Mouse (Mus musculus) MEL (cell line): Measurements from ENCODE around the gene Bmpr1a. TPM values are rescaled to one million over a fixed set of nuclear protein-coding genes. Genes with fewer than 3 reads are reported as not detected.

Source experiments
- DNase-seq: peaks from one replicate; pipeline ENCODE4 v3.0.0; 2011; ENCODE audit warnings: low read depth, low spot score
- H3K27ac ChIP-seq: 2 replicates; pipeline ENCODE4 v1.5.1; 2012; ENCODE audit warnings: low read depth, mild to moderate bottlenecking, control low read depth, low read length, moderate library complexity; ENCODE audit not compliant: control insufficient read depth
- H3K27me3 ChIP-seq, 2 experiments: fragments of 150-350 bp in 1 of 2; sonication (generic) in 1 of 2; 2 replicates each; pipeline ENCODE4 v1.6.1; 2012; ENCODE audit warnings: low read length in 2 of 2, mild to moderate bottlenecking in 2 of 2, improper control_type of control experiment in 1 of 2, moderate library complexity in 1 of 2; ENCODE audit not compliant: insufficient read depth in 2 of 2, control insufficient read depth in 1 of 2
- H3K36me3 ChIP-seq, 2 experiments: 2 replicates each; pipeline ENCODE4 v1.6.1; 2012 to 2014; ENCODE audit warnings: low read length in 2 of 2, improper control_type of control experiment in 1 of 2, inconsistent platforms in 1 of 2, mild to moderate bottlenecking in 1 of 2; ENCODE audit not compliant: insufficient read depth in 2 of 2, control insufficient read depth in 1 of 2
- H3K4me1 ChIP-seq, 2 experiments: fragments of 150-350 bp in 1 of 2; sonication (generic) in 1 of 2; 2 replicates each; pipeline ENCODE4 v1.6.1; 2012; ENCODE audit warnings: low read length in 2 of 2, improper control_type of control experiment in 1 of 2, mild to moderate bottlenecking in 1 of 2; ENCODE audit not compliant: insufficient read depth in 2 of 2, control insufficient read depth in 1 of 2
- H3K4me3 ChIP-seq, 2 experiments: fragments of 150-350 bp in 1 of 2; sonication (generic) in 1 of 2; 2 replicates each; pipeline ENCODE4 v1.5.1; 2012; ENCODE audit warnings: low read depth in 2 of 2, low read length in 2 of 2, mild to moderate bottlenecking in 2 of 2, moderate library complexity in 2 of 2, control low read depth in 1 of 2, improper control_type of control experiment in 1 of 2; ENCODE audit not compliant: control insufficient read depth in 1 of 2, insufficient read depth in 1 of 2
- H3K79me2 ChIP-seq: 2 replicates; pipeline ENCODE4 v1.6.1; 2012; ENCODE audit warnings: mild to moderate bottlenecking, low read length, moderate library complexity; ENCODE audit not compliant: control insufficient read depth, poor library complexity, insufficient read depth
- H3K9ac ChIP-seq: 2 replicates; pipeline ENCODE4 v1.6.1; 2012; ENCODE audit warnings: low read depth, mild to moderate bottlenecking, control low read depth, low read length, moderate library complexity; ENCODE audit not compliant: control insufficient read depth, poor library complexity, severe bottlenecking
- H3K9me3 ChIP-seq: fragments of 150-350 bp; sonication (generic); replicated peaks from 2 replicates; pipeline ENCODE4 v1.6.1; 2012; ENCODE audit warnings: mild to moderate bottlenecking, low read length, improper control_type of control experiment, moderate library complexity; ENCODE audit not compliant: insufficient read depth
- BHLHE40 ChIP-seq: IDR thresholded peaks from 2 replicates; pipeline ENCODE4 v1.6.1; 2012; ENCODE audit warnings: low read depth, mild to moderate bottlenecking, inconsistent platforms, low read length, improper control_type of control experiment, borderline replicate concordance
- CHD1 ChIP-seq: IDR thresholded peaks from 2 replicates; pipeline ENCODE4 v1.6.1; 2012; ENCODE audit warnings: low read depth, mild to moderate bottlenecking, inconsistent platforms, low read length, improper control_type of control experiment
- ETS1 ChIP-seq: IDR thresholded peaks from 2 replicates; pipeline ENCODE4 v1.6.1; 2012; ENCODE audit warnings: low read depth, mild to moderate bottlenecking, inconsistent platforms, low read length, improper control_type of control experiment, moderate library complexity
- GATA1 ChIP-seq: IDR thresholded peaks from 2 replicates; pipeline ENCODE4 v1.6.1; 2011; ENCODE audit warnings: low read depth, low read length, improper control_type of control experiment
- HCFC1 ChIP-seq: IDR thresholded peaks from 2 replicates; pipeline ENCODE4 v1.6.1; 2012; ENCODE audit warnings: low read depth, mild to moderate bottlenecking, inconsistent platforms, low read length, improper control_type of control experiment, moderate library complexity
- JUND ChIP-seq: IDR thresholded peaks from 2 replicates; pipeline ENCODE4 v1.6.1; 2011; ENCODE audit warnings: low read depth, mild to moderate bottlenecking, improper control_type of control experiment, low read length
- MAFK ChIP-seq: IDR thresholded peaks from 2 replicates; pipeline ENCODE4 v1.6.1; 2011; ENCODE audit warnings: low read depth, mild to moderate bottlenecking, low read length, improper control_type of control experiment, borderline replicate concordance
- MAX ChIP-seq: IDR thresholded peaks from 2 replicates; pipeline ENCODE4 v1.6.1; 2011; ENCODE audit warnings: low read length, improper control_type of control experiment
- MAZ ChIP-seq: IDR thresholded peaks from 2 replicates; pipeline ENCODE4 v1.6.1; 2012; ENCODE audit warnings: low read depth, mild to moderate bottlenecking, inconsistent platforms, low read length, improper control_type of control experiment
- MYB ChIP-seq: IDR thresholded peaks from 2 replicates; pipeline ENCODE4 v1.6.1; 2011; ENCODE audit warnings: mild to moderate bottlenecking, low read depth, low read length, improper control_type of control experiment
- NRF1 ChIP-seq: IDR thresholded peaks from 2 replicates; pipeline ENCODE4 v1.6.1; 2014; ENCODE audit warnings: low read depth, mild to moderate bottlenecking, inconsistent platforms, low read length, improper control_type of control experiment, moderate library complexity; ENCODE audit not compliant: poor library complexity, insufficient read depth, severe bottlenecking
- POLR2A ChIP-seq, 2 experiments: IDR thresholded peaks; 2 replicates each; pipeline ENCODE4 v1.6.1; 2011 to 2012; ENCODE audit warnings: low read length in 2 of 2, mild to moderate bottlenecking in 2 of 2, control low read depth in 1 of 2, improper control_type of control experiment in 1 of 2, low read depth in 1 of 2, moderate library complexity in 1 of 2; ENCODE audit not compliant: control insufficient read depth in 1 of 2, insufficient read depth in 1 of 2, poor library complexity in 1 of 2
- POLR2AphosphoS5 ChIP-seq: IDR thresholded peaks from 2 replicates; pipeline ENCODE4 v1.6.1; 2012; ENCODE audit warnings: low read depth, borderline replicate concordance, mild to moderate bottlenecking, inconsistent platforms, low read length, moderate library complexity, mixed read lengths
- SIN3A ChIP-seq: IDR thresholded peaks from 2 replicates; pipeline ENCODE4 v1.6.1; 2012; ENCODE audit warnings: low read length, improper control_type of control experiment, inconsistent platforms
- SMC3 ChIP-seq: IDR thresholded peaks from 2 replicates; pipeline ENCODE4 v1.6.1; 2011; ENCODE audit warnings: low read depth, low read length, improper control_type of control experiment
- TAL1 ChIP-seq: IDR thresholded peaks from 2 replicates; pipeline ENCODE4 v1.6.1; 2012; ENCODE audit warnings: mild to moderate bottlenecking, inconsistent platforms, low read length, moderate library complexity, mixed read lengths
- TBP ChIP-seq: IDR thresholded peaks from 2 replicates; pipeline ENCODE4 v1.8.0; 2011; ENCODE audit warnings: low read depth, low read length, improper control_type of control experiment
- TCF12 ChIP-seq: IDR thresholded peaks from 2 replicates; pipeline ENCODE4 v1.6.1; 2014; ENCODE audit warnings: low read depth, mild to moderate bottlenecking, inconsistent platforms, low read length, improper control_type of control experiment, moderate library complexity
- UBTF ChIP-seq: IDR thresholded peaks from 2 replicates; pipeline ENCODE4 v1.6.1; 2012; ENCODE audit warnings: low read depth, mild to moderate bottlenecking, inconsistent platforms, low read length, improper control_type of control experiment, moderate library complexity, borderline replicate concordance; ENCODE audit not compliant: insufficient read depth
- USF2 ChIP-seq, 2 experiments: IDR thresholded peaks; 2 replicates each; pipeline ENCODE4 v1.6.1; 2011 to 2012; ENCODE audit warnings: improper control_type of control experiment in 2 of 2, low read length in 2 of 2, borderline replicate concordance in 1 of 2, inconsistent platforms in 1 of 2, low read depth in 1 of 2, mild to moderate bottlenecking in 1 of 2; ENCODE audit not compliant: insufficient read depth in 1 of 2
- ZC3H11A ChIP-seq: IDR thresholded peaks from 2 replicates; pipeline ENCODE4 v1.6.1; 2012; ENCODE audit warnings: low read depth, mild to moderate bottlenecking, inconsistent platforms, low read length, improper control_type of control experiment
- ZMIZ1 ChIP-seq: IDR thresholded peaks from 2 replicates; pipeline ENCODE4 v1.6.1; 2012; ENCODE audit warnings: low read depth, mild to moderate bottlenecking, inconsistent platforms, low read length, improper control_type of control experiment, moderate library complexity
- polyA plus RNA-seq, 2 experiments: library from polyadenylated mRNA; stranded (reverse) in 1 of 2; unstranded in 1 of 2; fragments of >175 nt in 1 of 2; fragments of >200 nt in 1 of 2; gene quantifications; 2 replicates each; pipeline versions ENCODE4 v1.2.1 to v1.2.4; 2012; ENCODE audit warnings: low replicate concordance in 2 of 2, low read depth in 1 of 2; ENCODE audit not compliant: insufficient read length in 2 of 2, insufficient read depth in 1 of 2, missing spikeins in 1 of 2
- total RNA-seq: library from RNA; depleted of rRNA; stranded (reverse); fragments of 300-350 nt; gene quantifications from 2 replicates; pipeline ENCODE4 v1.2.3, GENCODE M21; 2012

Gene Bmpr1a
- total and polyA plus RNA-seq, 3 experiments, result 3.1 TPM; not detected in 1

GRCm38 (mm10) chr14:34454282-34454681 is 48.9 kb downstream of the Bmpr1a start:
- peaks cover 1 to 4% of the 10 kb centered on the region in 2 experiments; a peak in 2 of 4 replicates for H3K27me3 ChIP-seq
- DNase-seq, result no peak
- no peak overlapping the region for H3K27ac ChIP-seq
- no peaks in the 10 kb centered on the region for H3K36me3 ChIP-seq
- H3K9ac ChIP-seq, result no peak overlapping the region
- H3K79me2 ChIP-seq, result no peaks in the 10 kb centered on the region
- no peak overlapping the region for H3K4me3 ChIP-seq
- H3K9me3 ChIP-seq, result no peaks in the 10 kb centered on the region
- no peaks in the 10 kb centered on the region for H3K4me1 ChIP-seq
- TF ChIP-seq ZC3H11A (no peak), SMC3 (no peak), POLR2A (IDR thresholded peaks at IDR 0.05; ENCODE audit: control insufficient read depth in 1 of 2, insufficient read depth in 1 of 2, low read depth in 1 of 2, low read length in 2 of 2, poor library complexity in 1 of 2) (no peak), USF2 (IDR thresholded peaks at IDR 0.05; ENCODE audit: borderline replicate concordance in 1 of 2, insufficient read depth in 1 of 2, low read depth in 1 of 2, low read length in 2 of 2) (no peak), MAZ (no peak), TAL1 (no peak), POLR2AphosphoS5 (no peak), MAFK (no peak), MAX (no peak), ETS1 (no peak), HCFC1 (no peak), CHD1 (no peak)

GRCm38 (mm10) chr14:34453648-34454047 is 49.5 kb downstream of the Bmpr1a start:
- Histone ChIP-seq H3K36me3 (no peaks in the 10 kb centered on the region), H3K79me2 (no peaks in the 10 kb centered on the region), H3K27ac (no peak overlapping the region), H3K9ac (no peak overlapping the region), H3K4me1 (no peaks in the 10 kb centered on the region), H3K9me3 (no peaks in the 10 kb centered on the region), H3K4me3 (no peak overlapping the region), H3K27me3 (peaks cover 1 to 4% of the 10 kb centered on the region in 2 experiments; a peak in 2 of 4 replicates)
- no peak for DNase-seq
- no peak for TF ChIP-seq JUND
- no peak for TF ChIP-seq SIN3A
- TF ChIP-seq POLR2AphosphoS5, result no peak
- no peak for TF ChIP-seq TCF12
- TF ChIP-seq GATA1, result no peak
- no peak for TF ChIP-seq HCFC1
- no peak for TF ChIP-seq ETS1
- TF ChIP-seq MYB, result no peak
- TF ChIP-seq MAZ, result no peak
- no peak for TF ChIP-seq ZMIZ1
- no peak for TF ChIP-seq TBP
- TF ChIP-seq UBTF, result no peak
- TF ChIP-seq BHLHE40, result no peak
- TF ChIP-seq TAL1, result no peak
- TF ChIP-seq NRF1, result no peak
- TF ChIP-seq CHD1, result no peak
- no peak for TF ChIP-seq ZC3H11A
